ENCODE assay signal across 7 mouse cellular contexts in genomic region chr10:85185639-85186498, GRCm38 (mm10). TPM values are rescaled to one million over a fixed set of nuclear protein-coding genes. Genes with fewer than 3 reads are reported as not detected.
DNase-seq lines count a peak whose midpoint lies in the region; ATAC-seq and TF ChIP-seq lines count a peak whose summit lies in the region.

No protein-coding gene starts in this region.

- no peak for TF ChIP-seq EP300 in ES-Bruce4 (IDR thresholded peaks at IDR 0.05; ENCODE audit: insufficient read depth, low read depth, low read length)

- 0 out of 2 replicates have a peak, but pooled peaks cover 3% of the 10 kb centered on the region for H3K36me3 ChIP-seq in ES-Bruce4 (ENCODE audit: control insufficient read depth, insufficient read depth, low read length, poor library complexity, severe bottlenecking)
- no peaks in the 10 kb centered on the region for H3K36me3 ChIP-seq in embryonic facial prominence, embryonic 12.5 days
- H3K36me3 ChIP-seq in hindbrain, embryonic 12.5 days, result no peaks in the 10 kb centered on the region
- H3K36me3 ChIP-seq in limb, embryonic 15.5 days, result no peaks in the 10 kb centered on the region
- no peaks in the 10 kb centered on the region for H3K36me3 ChIP-seq in neural tube, embryonic 12.5 days

- TF ChIP-seq CTCF in ES-Bruce4 (IDR thresholded peaks at IDR 0.05; ENCODE audit: low read depth, low read length), result peak; percentile 25

- no peaks in the 10 kb centered on the region for H3K4me1 ChIP-seq in ES-Bruce4 (ENCODE audit: control insufficient read depth, insufficient read depth, low read length)
- H3K4me1 ChIP-seq in embryonic facial prominence, embryonic 12.5 days, result peaks cover 13% of the 10 kb centered on the region; the same call in 1 of the 2 replicates
- H3K4me1 ChIP-seq in hindbrain, embryonic 12.5 days, result peaks cover 9% of the 10 kb centered on the region
- H3K4me1 ChIP-seq in limb, embryonic 15.5 days, result peaks cover 12% of the 10 kb centered on the region
- peaks cover 11% of the 10 kb centered on the region for H3K4me1 ChIP-seq in neural tube, embryonic 12.5 days

- H3K9ac ChIP-seq in ES-Bruce4 (ENCODE audit: low read depth, poor library complexity, severe bottlenecking), result peak overlapping the region; percentile 63
- H3K9ac ChIP-seq in embryonic facial prominence, embryonic 12.5 days, result peak overlapping the region; percentile 63
- peak overlapping the region; percentile 86 for H3K9ac ChIP-seq in hindbrain, embryonic 12.5 days
- peak overlapping the region; percentile 61 for H3K9ac ChIP-seq in limb, embryonic 15.5 days
- H3K9ac ChIP-seq in neural tube, embryonic 12.5 days, result peak overlapping the region; percentile 78

- peak overlapping the region; percentile 97 for H3K4me2 ChIP-seq in embryonic facial prominence, embryonic 12.5 days (replicated peaks)
- peak overlapping the region; percentile 100 for H3K4me2 ChIP-seq in hindbrain, embryonic 12.5 days (replicated peaks)
- peak overlapping the region; percentile 95 for H3K4me2 ChIP-seq in limb, embryonic 15.5 days
- peak overlapping the region; percentile 99 for H3K4me2 ChIP-seq in neural tube, embryonic 12.5 days (replicated peaks)

- WGBS in embryonic facial prominence, embryonic 12.5 days, result 22% methylated on average over 14 of the region's 14 CpGs
- WGBS in hindbrain, embryonic 12.5 days, result 30% methylated on average over 14 of the region's 14 CpGs
- WGBS in limb, embryonic 15.5 days, result 22% methylated on average over 14 of the region's 14 CpGs
- WGBS in neural tube, embryonic 12.5 days, result 30% methylated on average over 14 of the region's 14 CpGs

- no peak for TF ChIP-seq POLR2A in ES-Bruce4 (IDR thresholded peaks at IDR 0.05; ENCODE audit: insufficient read depth, low read length)

- DNase-seq in A20 (ENCODE audit: low read depth, low spot score), result peak; percentile 58
- DNase-seq in spleen, postnatal 14 days (ENCODE audit: low spot score in 2 of 2), result no peak

- peak overlapping the region; percentile 81 for H3K4me3 ChIP-seq in ES-Bruce4 (ENCODE audit: low read depth, low read length)
- peak overlapping the region; percentile 64 for H3K4me3 ChIP-seq in embryonic facial prominence, embryonic 12.5 days
- peak overlapping the region; percentile 92 for H3K4me3 ChIP-seq in hindbrain, embryonic 12.5 days
- peak overlapping the region; percentile 90 for H3K4me3 ChIP-seq in limb, embryonic 15.5 days
- H3K4me3 ChIP-seq in neural tube, embryonic 12.5 days, result peak overlapping the region; percentile 74

- ATAC-seq in embryonic facial prominence, embryonic 12.5 days (ENCODE audit: insufficient number of reproducible peaks, insufficient read depth, low FRiP score, low TSS enrichment), result no peak; the same call in 1 of the 2 replicates
- no peak for ATAC-seq in hindbrain, embryonic 12.5 days (ENCODE audit: low FRiP score)
- ATAC-seq in limb, embryonic 15.5 days (ENCODE audit: insufficient number of reproducible peaks, low FRiP score, low TSS enrichment, low read depth), result no peak
- no peak for ATAC-seq in neural tube, embryonic 12.5 days (ENCODE audit: low FRiP score, low read depth)

- H3K9me3 ChIP-seq in ES-Bruce4 (replicated peaks; ENCODE audit: control insufficient read depth, insufficient read depth, low read length, poor library complexity, severe bottlenecking), result no peaks in the 10 kb centered on the region
- H3K9me3 ChIP-seq in embryonic facial prominence, embryonic 12.5 days, result no peaks in the 10 kb centered on the region
- no peaks in the 10 kb centered on the region for H3K9me3 ChIP-seq in hindbrain, embryonic 12.5 days (replicated peaks)
- no peaks in the 10 kb centered on the region for H3K9me3 ChIP-seq in limb, embryonic 15.5 days
- no peaks in the 10 kb centered on the region for H3K9me3 ChIP-seq in neural tube, embryonic 12.5 days

- H3K27me3 ChIP-seq in ES-Bruce4 (ENCODE audit: control insufficient read depth, insufficient read depth, low read length, poor library complexity, severe bottlenecking), result no peaks in the 10 kb centered on the region
- no peaks in the 10 kb centered on the region for H3K27me3 ChIP-seq in embryonic facial prominence, embryonic 12.5 days
- H3K27me3 ChIP-seq in hindbrain, embryonic 12.5 days, result no peaks in the 10 kb centered on the region
- no peaks in the 10 kb centered on the region for H3K27me3 ChIP-seq in limb, embryonic 15.5 days
- H3K27me3 ChIP-seq in neural tube, embryonic 12.5 days (replicated peaks), result no peaks in the 10 kb centered on the region

- peak overlapping the region; percentile 35; the same call in 1 of the 2 replicates for H3K27ac ChIP-seq in ES-Bruce4 (ENCODE audit: insufficient read depth, low read length)
- peak overlapping the region; percentile 88 for H3K27ac ChIP-seq in embryonic facial prominence, embryonic 12.5 days
- H3K27ac ChIP-seq in hindbrain, embryonic 12.5 days, result peak overlapping the region; percentile 91
- H3K27ac ChIP-seq in limb, embryonic 15.5 days, result peak overlapping the region; percentile 94
- H3K27ac ChIP-seq in neural tube, embryonic 12.5 days, result 0 out of 2 replicates have a peak overlapping the region, but pooled peaks have one; percentile 72

RNA-seq across cellular contexts. Expression of gene Cry1, which starts 1.0 kb away (rescaled TPM):
- 25.1 and 27.7 TPM in 2 replicates for polyA plus RNA-seq in ES-Bruce4 (2011; ENCODE audit: insufficient read depth, insufficient read length, low read depth, missing spikeins)
- polyA plus RNA-seq in embryonic facial prominence, embryonic 12.5 days (2016; fragmentation: Nextera tagmentation; extraction: Ambion mirVana), result 37.8 and 38.4 TPM in 2 replicates
- polyA plus RNA-seq in hindbrain, embryonic 12.5 days (2016; fragmentation: Nextera tagmentation; extraction: Ambion mirVana), result 37.5 and 37.8 TPM in 2 replicates
- 35.3 and 37.0 TPM in 2 replicates for polyA plus RNA-seq in limb, embryonic 15.5 days (2015; fragmentation: Nextera tagmentation; extraction: Ambion mirVana)
- 36.6 and 37.2 TPM in 2 replicates for polyA plus RNA-seq in neural tube, embryonic 12.5 days (2016; fragmentation: Nextera tagmentation; extraction: Ambion mirVana)

RNA-seq across cellular contexts. Expression of gene Mterf2, which starts 58.0 kb away (rescaled TPM):
- polyA plus RNA-seq in ES-Bruce4 (2011; ENCODE audit: insufficient read depth, insufficient read length, low read depth, missing spikeins), result 11.3 and 17.3 TPM in 2 replicates
- polyA plus RNA-seq in embryonic facial prominence, embryonic 12.5 days (2016; fragmentation: Nextera tagmentation; extraction: Ambion mirVana), result 26.3 and 28.9 TPM in 2 replicates
- polyA plus RNA-seq in hindbrain, embryonic 12.5 days (2016; fragmentation: Nextera tagmentation; extraction: Ambion mirVana), result 30.8 and 34.6 TPM in 2 replicates
- polyA plus RNA-seq in limb, embryonic 15.5 days (2015; fragmentation: Nextera tagmentation; extraction: Ambion mirVana), result 14.6 and 15.6 TPM in 2 replicates
- 32.2 and 35.3 TPM in 2 replicates for polyA plus RNA-seq in neural tube, embryonic 12.5 days (2016; fragmentation: Nextera tagmentation; extraction: Ambion mirVana)

Comparison
In these comparisons a context has a peak if more than half of its experiments do, and no peak if none do; other contexts are left out.
1. H3K27ac ChIP-seq: peak in every context shown above with its lines; median percentile 94 in limb, embryonic 15.5 days; 91 in hindbrain, embryonic 12.5 days; 88 in embryonic facial prominence, embryonic 12.5 days; 72 in neural tube, embryonic 12.5 days; 35 in ES-Bruce4.